Mouse (Mus musculus) lung, adult 18-20 months (tissue): ENCODE data around the gene Ucn3.
"Not testable (repeated sequence)": the region's sequence is repeated elsewhere in the genome, so short reads cannot be mapped to it uniquely, and the experiment has no call there.

Experiments
- DNase-seq, 2 experiments: peaks; one replicate each; pipeline ENCODE4 v3.0.0; 2022; ENCODE audit warnings: mixed read lengths in 2 of 2

Gene Ucn3

GRCm38 (mm10) chr13:3945249-3945648 is at the start of gene Ucn3:
Gene Ucn3 (minus strand): TSS chr13:3945349.
- DNase-seq = no peak

- DNase-seq = no peak
Observed at GRCm38 (mm10) chr13:3992081-3992480, 46.9 kb upstream of the Ucn3 start.

GRCm38 (mm10) chr13:3968849-3969248 is 23.7 kb upstream of the Ucn3 start:
- DNase-seq = no peak

DNA sequence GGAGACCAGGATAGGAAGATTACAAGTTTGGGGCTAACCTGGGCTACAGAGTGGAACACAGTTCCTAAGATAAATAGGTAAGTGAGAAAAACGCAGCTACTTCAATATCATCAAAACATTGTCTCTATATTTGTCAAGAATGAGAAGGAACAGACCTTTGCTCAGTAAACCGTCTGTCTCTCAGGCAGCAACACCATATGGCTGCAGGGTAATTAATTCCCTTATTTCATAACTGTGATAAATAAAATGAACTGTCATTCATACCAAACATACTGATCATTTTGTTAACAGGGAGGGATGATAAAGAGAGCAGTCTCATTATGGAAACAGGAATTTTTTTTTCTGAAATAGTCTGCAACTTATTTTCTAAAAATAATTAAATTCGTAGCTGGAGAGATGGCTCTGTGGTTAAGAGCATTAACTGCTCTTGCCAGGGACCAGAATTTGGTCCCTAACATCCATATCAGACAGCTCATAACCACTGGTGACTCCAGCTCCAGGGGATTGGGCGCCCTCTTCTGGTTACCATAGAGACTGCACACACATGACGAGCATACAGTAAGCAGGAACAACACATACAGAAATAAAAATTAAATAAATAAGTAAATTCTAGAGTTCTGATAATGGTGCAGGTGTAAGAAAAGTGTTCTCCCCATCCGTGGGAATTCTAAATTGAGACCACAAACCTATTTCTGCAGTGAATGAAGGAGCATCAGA is 6.2 kb upstream of the Ucn3 start:
- no peak for DNase-seq

GRCm38 (mm10) chr13:3949477-3949876 is 4.3 kb upstream of the Ucn3 start:
- no peak for DNase-seq

- no peak for DNase-seq
Observed at GRCm38 (mm10) chr13:3947267-3947666, 2.1 kb upstream of the Ucn3 start.

DNA sequence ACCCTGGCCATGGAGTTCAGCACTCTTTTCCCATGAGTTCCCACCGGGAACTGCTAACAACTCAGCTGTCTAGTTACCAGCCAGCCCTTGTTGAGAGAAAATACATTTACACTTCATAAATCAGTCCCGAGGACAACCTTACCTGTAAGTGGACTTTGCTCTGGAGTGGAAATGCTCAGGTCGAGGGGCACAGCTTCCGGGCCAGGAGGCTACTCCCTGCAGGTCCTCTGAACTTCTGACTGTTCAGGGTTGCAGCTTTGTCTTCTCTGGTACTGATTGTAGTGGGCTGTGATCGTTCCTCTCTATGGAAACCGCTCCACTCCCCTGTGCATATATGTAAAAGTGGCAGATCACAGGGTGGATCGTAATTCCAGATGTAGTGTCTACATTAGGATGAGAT is 450 bp downstream of the Ucn3 start:
- DNase-seq = no peak

DNA sequence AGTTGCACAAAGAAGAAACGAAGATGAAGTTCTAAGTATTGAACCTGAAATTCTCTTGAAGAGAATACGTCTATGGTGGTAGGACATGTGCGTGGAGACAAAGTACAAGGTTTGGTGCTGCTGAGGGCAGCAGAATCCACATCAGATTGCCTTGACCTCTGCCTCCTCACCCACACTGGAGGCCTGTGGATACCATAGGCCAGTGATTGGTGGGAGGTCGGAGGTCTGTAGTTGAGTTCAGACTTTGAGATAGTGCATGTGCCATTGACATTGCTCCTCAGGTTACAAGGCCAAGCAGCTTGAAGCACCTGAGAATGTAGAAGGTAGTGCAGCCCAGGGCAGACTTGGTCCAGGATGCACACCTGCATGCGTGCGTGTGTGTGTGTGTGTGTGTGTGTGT is 19.1 kb downstream of the Ucn3 start:
- no peak for DNase-seq

- DNase-seq = no peak
Observed at GRCm38 (mm10) chr13:3925632-3926031, 19.5 kb downstream of the Ucn3 start.

- DNase-seq = no peak
Observed at GRCm38 (mm10) chr13:3924483-3924882, 20.7 kb downstream of the Ucn3 start.

GRCm38 (mm10) chr13:3917571-3918311 is 27.4 kb downstream of the Ucn3 start, which contains the start of the genes Net1 and Tubal3:
Gene Net1 (minus strand): TSS chr13:3918220.
Gene Tubal3 (plus strand): TSS chr13:3918274.
- peak; percentile 87 to 88 for DNase-seq

GRCm38 (mm10) chr13:3913504-3913903 is 31.6 kb downstream of the Ucn3 start:
- DNase-seq = no peak

GRCm38 (mm10) chr13:3910356-3910755 is 34.8 kb downstream of the Ucn3 start:
- no peak for DNase-seq

- peak in 1 of 2 experiments; percentile 43 for DNase-seq
Observed at GRCm38 (mm10) chr13:3908262-3908661, 36.9 kb downstream of the Ucn3 start.

DNA sequence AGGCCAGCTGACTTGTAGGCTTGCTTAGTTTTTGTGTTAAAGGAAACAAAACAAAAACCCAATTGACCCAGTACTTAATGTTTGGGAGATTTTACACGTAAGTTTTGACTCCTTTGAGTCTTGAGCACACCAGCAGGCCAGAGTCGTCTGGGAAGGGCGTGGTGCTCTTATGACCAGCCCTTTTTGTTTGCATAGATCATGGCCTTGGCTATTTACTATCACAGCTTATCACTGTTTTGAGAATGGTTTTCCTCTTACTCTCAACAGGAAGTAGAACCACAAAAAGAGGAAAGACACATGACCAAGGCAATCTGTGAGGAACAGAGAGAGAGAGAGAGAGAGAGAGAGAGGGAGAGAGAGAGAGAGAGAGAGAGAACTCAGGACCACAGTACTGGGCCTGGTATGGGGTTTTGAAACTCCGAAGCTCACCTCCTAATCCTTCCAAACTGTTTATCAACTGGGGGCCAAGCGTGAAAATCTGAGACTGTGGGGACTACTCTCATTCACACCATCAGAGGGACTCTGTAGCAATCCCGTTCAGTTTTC is 37.9 kb downstream of the Ucn3 start:
- no peak for DNase-seq

GRCm38 (mm10) chr13:3899301-3899700 is 45.8 kb downstream of the Ucn3 start:
- DNase-seq = no peak

- DNase-seq = not testable (repeated sequence)
Observed at GRCm38 (mm10) chr13:3898202-3898601, 46.9 kb downstream of the Ucn3 start.

- peak; percentile 62 to 80 for DNase-seq
Observed at GRCm38 (mm10) chr13:3896913-3897312, 48.2 kb downstream of the Ucn3 start.

DNA sequence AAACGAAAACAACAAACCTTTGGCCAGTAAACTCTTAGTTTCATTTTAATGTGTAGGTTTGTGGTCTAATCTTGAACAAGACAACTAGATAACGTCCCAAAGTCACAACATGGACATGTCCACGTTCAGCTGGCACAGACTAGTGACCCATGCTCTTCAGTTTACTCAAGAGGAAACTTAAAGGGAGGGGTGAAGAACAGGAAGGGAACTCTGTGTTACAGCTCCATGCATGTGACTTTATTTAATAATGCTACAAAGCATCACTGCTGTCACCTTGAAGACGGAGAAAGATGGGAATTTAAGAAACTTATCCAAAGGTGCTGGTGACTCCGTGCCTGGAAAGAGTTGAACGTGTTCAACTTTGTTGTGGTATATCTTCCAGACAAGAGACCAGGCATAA is 49.1 kb downstream of the Ucn3 start:
- no peak for DNase-seq

DNA sequence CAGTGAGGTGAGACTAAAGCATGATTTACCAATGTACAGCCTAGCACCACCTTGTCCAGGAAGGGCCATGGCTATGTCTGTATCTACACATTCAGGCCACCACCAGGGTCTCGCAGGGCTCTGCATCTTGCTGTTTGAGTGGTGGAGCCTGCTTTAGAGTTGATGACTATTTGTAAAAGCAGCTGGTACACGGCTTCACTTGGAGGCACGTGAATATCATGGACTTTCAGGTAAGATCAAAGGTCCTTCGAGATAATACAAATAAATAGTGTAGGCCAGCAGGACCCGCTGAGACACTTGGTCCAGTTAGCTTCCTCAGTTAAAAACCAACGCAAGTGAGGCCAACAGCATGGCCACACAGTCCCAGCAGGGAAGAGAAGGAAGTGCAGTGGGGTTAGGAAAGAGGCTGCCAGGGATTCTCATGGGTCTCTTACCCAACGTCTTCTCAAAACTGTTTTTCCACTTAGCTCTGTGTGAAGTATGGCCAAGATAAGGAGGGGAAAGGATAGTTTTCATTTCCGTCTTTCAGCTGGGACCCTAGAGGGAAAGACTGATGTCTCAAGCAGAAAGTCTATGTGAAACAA is 49.7 kb downstream of the Ucn3 start:
- no peak for DNase-seq

DNA sequence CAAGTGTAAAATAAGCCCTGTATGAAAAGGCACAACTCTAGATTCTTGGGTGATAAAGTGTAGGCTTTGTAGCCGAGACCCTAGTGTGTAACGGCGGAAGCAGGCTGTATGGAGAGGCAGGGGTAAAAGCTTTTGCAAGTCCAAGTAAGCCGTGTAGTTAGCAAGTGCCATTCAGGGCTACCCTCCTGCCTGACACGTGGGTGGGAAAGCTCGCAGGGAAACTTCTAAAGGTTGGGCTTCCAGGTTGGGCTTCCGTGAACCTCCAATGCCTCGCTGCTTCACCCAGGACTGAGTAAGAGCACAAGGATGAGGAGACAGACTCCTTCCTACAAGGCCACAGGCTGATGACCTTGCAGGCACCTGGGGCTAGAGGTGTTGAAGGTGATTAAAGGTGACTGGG is 50.6 kb downstream of the Ucn3 start:
- no peak for DNase-seq

DNA sequence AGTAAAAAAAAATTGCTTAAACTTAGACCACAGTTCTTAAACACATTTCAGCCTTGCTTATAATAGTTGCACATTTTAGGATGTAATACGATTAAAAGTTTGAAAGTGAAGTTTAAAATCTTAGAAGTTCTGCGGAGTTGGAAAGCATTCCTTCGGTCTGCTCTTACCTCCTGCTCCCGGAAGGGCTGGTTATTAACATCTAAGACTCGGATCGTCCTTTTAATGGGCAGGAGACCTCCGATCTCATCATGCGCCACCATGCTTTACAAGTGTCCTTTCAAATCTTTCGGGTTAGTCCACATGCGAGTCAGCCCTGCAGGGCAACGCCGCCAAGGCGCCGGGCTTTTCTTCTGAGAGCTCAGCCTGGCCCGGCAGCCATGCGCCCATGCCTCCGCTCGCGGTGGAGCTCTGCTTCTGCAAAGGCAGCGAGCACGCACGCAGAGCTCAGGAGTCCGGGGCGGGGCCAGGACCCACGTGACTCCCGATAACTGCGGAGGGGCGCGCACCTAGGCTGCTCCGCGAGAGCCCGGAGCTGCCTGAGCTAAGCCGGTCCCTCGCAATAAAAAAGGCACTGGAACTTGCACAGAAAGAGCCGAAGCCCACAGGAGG is 51.9 kb downstream of the Ucn3 start:
- DNase-seq = peak; percentile 93 to 95

DNA sequence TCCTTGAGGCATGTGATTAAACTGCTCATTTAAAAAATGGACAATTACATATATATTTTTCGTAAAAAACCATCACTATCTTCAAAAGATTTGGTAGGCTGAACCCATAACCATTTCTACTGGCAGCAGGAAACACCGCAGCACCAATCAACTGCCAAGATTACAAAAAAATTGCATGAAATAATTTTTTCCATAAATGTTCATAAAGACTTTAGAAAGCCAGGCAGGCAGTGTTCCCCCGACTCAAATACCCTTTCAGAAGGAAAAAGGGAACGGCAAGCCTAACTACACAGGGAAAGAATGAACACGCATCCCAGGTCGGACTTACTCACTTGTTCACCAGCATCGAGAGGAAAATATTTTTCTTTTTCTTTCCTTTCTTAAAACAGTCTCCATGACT is 52.5 kb downstream of the Ucn3 start:
- DNase-seq = no peak
